Mouse (Mus musculus): ENCODE data around the gene Irf3. TPM values are rescaled to one million over a fixed set of nuclear protein-coding genes. Genes with fewer than 3 reads are reported as not detected.

Gene Irf3
- polyA plus RNA-seq, 1 experiment from 2014 or later = 62.6 TPM

GRCm38 (mm10) chr7:44959874-44960511 lies 37.5 kb upstream of the Irf3 start:
- peaks cover 52% of the 10 kb centered on the region for H3K36me3 ChIP-seq
- WGBS = 90% methylated on average over 10 of the region's 10 CpGs

GRCm38 (mm10) chr7:44960512-44960910 lies 36.9 kb upstream of the Irf3 start:
- no peak for ATAC-seq (replicated peaks)
- 92% methylated on average over 13 of the region's 13 CpGs for WGBS
- Histone ChIP-seq H3K4me1 (no peaks in the 10 kb centered on the region), H3K27me3 (no peaks in the 10 kb centered on the region), H3K4me3 (no peak overlapping the region), H3K27ac (replicated peaks) (no peak overlapping the region), H3K9me3 (no peaks in the 10 kb centered on the region), H3K4me2 (replicated peaks) (no peak overlapping the region), H3K9ac (replicated peaks) (no peak overlapping the region), H3K36me3 (peaks cover 57% of the 10 kb centered on the region)

More at GRCm38 (mm10) chr7:44959874-44960511, 37.5 kb upstream of the Irf3 start:
- H3K9ac ChIP-seq (replicated peaks) = no peak overlapping the region
- no peak overlapping the region for H3K27ac ChIP-seq (replicated peaks)
- H3K4me2 ChIP-seq (replicated peaks) = no peak overlapping the region
- H3K4me3 ChIP-seq = no peak overlapping the region
- ATAC-seq (replicated peaks) = no peak
- no peaks in the 10 kb centered on the region for H3K4me1 ChIP-seq
- no peaks in the 10 kb centered on the region for H3K9me3 ChIP-seq
- H3K27me3 ChIP-seq = no peaks in the 10 kb centered on the region

DNA sequence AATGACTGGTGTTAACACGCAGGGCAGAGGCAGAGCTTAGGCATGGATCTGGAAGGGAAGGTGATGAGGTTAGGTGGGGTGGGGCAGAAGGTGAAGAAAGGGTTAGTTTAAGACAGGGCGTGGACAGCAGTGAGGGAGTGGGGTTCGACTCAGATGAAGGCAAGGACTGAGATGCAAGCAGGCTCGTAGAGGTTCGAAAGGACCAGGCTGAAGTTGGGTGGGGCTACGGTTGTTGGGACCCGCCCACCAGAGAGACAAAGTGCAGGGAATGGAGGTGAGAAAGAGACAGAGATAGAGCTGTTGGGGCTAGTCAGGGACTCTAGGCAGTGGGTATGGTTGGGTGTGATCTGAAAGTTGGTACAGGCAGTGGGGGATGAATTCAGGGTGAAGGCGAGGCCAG lies 35.1 kb upstream of the Irf3 start:
- H3K4me2 ChIP-seq (replicated peaks) = no peak overlapping the region
- ATAC-seq (replicated peaks) = no peak
- no peaks in the 10 kb centered on the region for H3K4me1 ChIP-seq
- peaks cover 73% of the 10 kb centered on the region for H3K36me3 ChIP-seq
- 83% methylated on average over 8 of the region's 8 CpGs for WGBS
- no peaks in the 10 kb centered on the region for H3K27me3 ChIP-seq
- H3K4me3 ChIP-seq = no peak overlapping the region
- H3K27ac ChIP-seq (replicated peaks) = no peak overlapping the region
- no peak overlapping the region for H3K9ac ChIP-seq (replicated peaks)
- H3K9me3 ChIP-seq = no peaks in the 10 kb centered on the region

DNA sequence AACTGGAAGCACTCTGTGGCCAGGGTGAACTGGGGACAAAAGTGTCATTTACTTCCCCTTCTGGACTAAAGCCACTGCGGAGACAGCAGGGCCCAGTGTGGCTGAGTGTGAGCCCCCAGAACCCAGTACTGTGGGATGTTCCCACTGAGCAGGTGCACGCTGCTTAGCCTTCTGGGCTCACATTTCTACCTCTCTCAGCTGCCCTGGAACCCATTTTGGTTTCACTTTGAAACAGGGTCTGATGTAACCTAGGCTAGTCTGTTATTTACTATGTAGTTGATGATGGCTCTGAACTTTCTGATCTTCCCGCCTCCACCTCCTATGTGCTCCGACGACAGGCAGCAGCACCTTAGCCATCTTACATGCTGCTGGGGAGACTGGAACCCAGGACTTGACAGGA lies 34.6 kb upstream of the Irf3 start:
- Histone ChIP-seq H3K4me2 (replicated peaks) (no peak overlapping the region), H3K9ac (replicated peaks) (no peak overlapping the region), H3K4me3 (no peak overlapping the region), H3K9me3 (no peaks in the 10 kb centered on the region), H3K27me3 (no peaks in the 10 kb centered on the region), H3K4me1 (no peaks in the 10 kb centered on the region), H3K36me3 (peaks cover 76% of the 10 kb centered on the region), H3K27ac (replicated peaks) (no peak overlapping the region)
- ATAC-seq (replicated peaks) = no peak
- WGBS = 88% methylated on average over 5 of the region's 5 CpGs

DNA sequence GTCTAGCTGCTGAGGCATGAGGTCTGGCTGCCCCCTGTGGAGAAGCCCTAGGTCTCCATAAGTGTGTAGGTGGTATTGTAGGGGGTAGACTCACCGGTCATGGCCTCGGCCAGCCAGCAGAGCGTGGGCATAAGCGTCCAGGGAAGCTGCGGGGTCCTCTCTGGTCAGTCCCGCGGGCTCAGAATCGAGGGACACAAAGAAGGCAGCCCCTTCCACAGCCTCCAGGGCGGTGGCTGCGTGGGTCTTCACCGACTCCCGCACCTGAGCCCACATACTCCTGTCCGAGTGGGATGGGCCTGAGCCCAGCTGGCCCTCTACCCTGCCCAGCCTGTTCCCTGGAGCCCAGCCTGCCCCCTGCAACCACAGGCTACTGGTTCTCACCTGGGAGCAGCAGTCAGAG lies 32.5 kb upstream of the Irf3 start:
- H3K36me3 ChIP-seq = peaks cover 62% of the 10 kb centered on the region
- 92% methylated on average over 13 of the region's 13 CpGs for WGBS
- H3K4me3 ChIP-seq = no peak overlapping the region
- H3K27me3 ChIP-seq = no peaks in the 10 kb centered on the region
- H3K27ac ChIP-seq (replicated peaks) = no peak overlapping the region
- H3K4me1 ChIP-seq = peaks cover 4% of the 10 kb centered on the region; the same call in 1 of the 2 replicates
- ATAC-seq (replicated peaks) = no peak
- H3K9ac ChIP-seq (replicated peaks) = no peak overlapping the region
- no peak overlapping the region for H3K4me2 ChIP-seq (replicated peaks)
- no peaks in the 10 kb centered on the region for H3K9me3 ChIP-seq

GRCm38 (mm10) chr7:44965975-44966374 lies 31.5 kb upstream of the Irf3 start:
- ATAC-seq (replicated peaks) = no peak
- 86% methylated on average over 7 of the region's 7 CpGs for WGBS
- H3K36me3 ChIP-seq = peaks cover 57% of the 10 kb centered on the region

DNA sequence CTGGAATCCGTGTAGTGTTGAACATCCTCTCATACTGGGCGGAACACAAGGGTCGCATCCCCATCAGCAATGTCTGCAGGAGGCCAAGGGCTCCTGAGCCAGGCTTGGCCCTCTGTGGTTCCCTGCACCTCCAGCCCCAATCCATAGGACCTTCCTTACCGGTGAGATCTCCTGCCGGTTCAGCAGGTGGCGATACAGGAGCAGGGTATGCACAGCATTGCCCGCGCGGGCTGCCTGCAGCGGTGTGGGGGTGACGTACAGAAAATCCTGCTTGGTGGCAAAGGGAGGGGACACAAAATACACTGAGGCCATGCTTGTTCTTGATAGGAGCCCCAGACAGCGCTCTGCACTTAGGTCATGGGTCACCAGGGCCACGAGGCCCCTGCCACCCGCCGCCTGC lies 30.8 kb upstream of the Irf3 start:
- H3K4me2 ChIP-seq (replicated peaks) = no peak overlapping the region
- H3K4me3 ChIP-seq = no peak overlapping the region
- no peaks in the 10 kb centered on the region for H3K9me3 ChIP-seq
- WGBS = 80% methylated on average over 15 of the region's 15 CpGs
- H3K27ac ChIP-seq (replicated peaks) = no peak overlapping the region
- no peak overlapping the region for H3K9ac ChIP-seq (replicated peaks)
- H3K36me3 ChIP-seq = peaks cover 50% of the 10 kb centered on the region
- peaks cover 19% of the 10 kb centered on the region for H3K4me1 ChIP-seq
- ATAC-seq (replicated peaks) = no peak
- no peaks in the 10 kb centered on the region for H3K27me3 ChIP-seq

More at GRCm38 (mm10) chr7:44965975-44966374, 31.5 kb upstream of the Irf3 start:
- Histone ChIP-seq H3K4me2 (replicated peaks) (no peak overlapping the region), H3K27me3 (no peaks in the 10 kb centered on the region), H3K27ac (replicated peaks) (no peak overlapping the region), H3K9ac (replicated peaks) (no peak overlapping the region), H3K4me1 (peaks cover 13% of the 10 kb centered on the region), H3K9me3 (no peaks in the 10 kb centered on the region), H3K4me3 (no peak overlapping the region)

DNA sequence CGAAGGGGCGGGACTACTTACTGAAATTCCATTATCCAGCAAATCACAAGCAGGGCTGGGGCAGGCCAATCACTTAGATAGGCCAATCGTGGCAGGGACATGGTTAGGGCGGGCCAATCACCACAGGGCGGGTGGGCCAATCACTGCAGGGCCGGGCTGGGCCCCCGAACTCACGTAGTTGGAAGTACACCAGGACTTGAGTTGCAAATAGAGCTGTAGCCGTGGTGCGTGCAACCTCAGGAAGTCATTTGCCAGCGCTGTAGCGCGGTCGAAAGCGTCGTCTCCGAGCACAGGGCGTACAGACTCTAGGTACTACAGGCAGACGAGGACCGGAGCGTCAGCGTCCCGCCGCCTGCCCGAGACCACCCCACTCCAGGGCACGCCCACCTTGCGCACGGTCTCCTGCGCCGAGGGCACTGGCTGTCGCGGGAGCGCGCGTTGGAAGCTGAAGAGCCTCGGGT lies 27.2 kb upstream of the Irf3 start:
- H3K9me3 ChIP-seq = no peaks in the 10 kb centered on the region
- under 1% methylated on average over 36 of the region's 36 CpGs for WGBS

GRCm38 (mm10) chr7:44971142-44971541 lies 26.3 kb upstream of the Irf3 start:
- peak overlapping the region; percentile 68 for H3K4me3 ChIP-seq
- H3K9ac ChIP-seq (replicated peaks) = peak overlapping the region; percentile 56
- peaks cover 19% of the 10 kb centered on the region for H3K36me3 ChIP-seq
- no peaks in the 10 kb centered on the region for H3K9me3 ChIP-seq
- WGBS = 67% methylated on average over 7 of the region's 7 CpGs
- ATAC-seq (replicated peaks) = no peak
- H3K27ac ChIP-seq (replicated peaks) = peak overlapping the region; percentile 90
- peaks cover 50% of the 10 kb centered on the region for H3K4me1 ChIP-seq
- H3K4me2 ChIP-seq (replicated peaks) = peak overlapping the region; percentile 95
- H3K27me3 ChIP-seq = no peaks in the 10 kb centered on the region

More for the DNA sequence above, 27.2 kb upstream of the Irf3 start:
- no peaks in the 10 kb centered on the region for H3K27me3 ChIP-seq
- peaks cover 23% of the 10 kb centered on the region for H3K36me3 ChIP-seq
- peak; percentile 96 for ATAC-seq (replicated peaks)
- peaks cover 48% of the 10 kb centered on the region for H3K4me1 ChIP-seq
- H3K4me2 ChIP-seq (replicated peaks) = peak overlapping the region; percentile 95
- H3K9ac ChIP-seq (replicated peaks) = peak overlapping the region; percentile 56
- H3K27ac ChIP-seq (replicated peaks) = peak overlapping the region; percentile 90
- peak overlapping the region; percentile 68 for H3K4me3 ChIP-seq

DNA sequence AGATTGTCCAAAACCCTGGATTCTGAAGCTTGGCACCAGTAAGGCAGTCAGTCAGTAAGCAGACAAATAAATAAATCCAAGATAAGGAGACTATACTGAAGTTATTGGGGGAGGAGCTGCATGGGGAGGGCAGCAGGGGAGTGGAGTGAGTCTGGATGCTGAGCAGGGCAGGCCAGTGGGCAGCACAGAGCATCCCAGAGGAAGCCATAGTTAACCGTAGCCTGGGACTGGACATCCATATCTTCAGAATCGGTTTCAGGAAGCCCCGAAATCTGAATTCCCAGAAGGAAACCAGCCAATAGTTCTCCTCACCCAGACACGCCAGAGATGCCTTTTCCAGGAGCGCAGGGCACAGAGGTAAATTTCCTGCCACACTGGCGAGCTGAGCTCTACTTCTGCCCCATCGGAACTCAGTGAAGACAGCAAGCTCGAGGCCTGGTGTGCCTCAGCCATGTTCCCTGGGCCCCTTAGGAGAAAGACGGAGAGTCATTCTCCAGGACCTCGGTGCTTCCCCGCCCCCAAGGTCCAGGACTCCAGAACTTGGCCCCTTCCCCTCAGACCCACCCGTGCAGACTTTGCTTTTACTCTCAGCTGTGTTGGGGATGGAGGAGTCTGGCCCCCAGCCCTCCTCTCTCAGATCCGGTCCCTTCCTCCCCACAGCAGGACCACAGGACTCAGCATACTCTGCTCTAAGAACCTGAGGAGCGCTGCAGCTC lies 23.9 kb upstream of the Irf3 start:
- peak overlapping the region; percentile 54 for H3K4me3 ChIP-seq
- 28% methylated on average over 14 of the region's 14 CpGs for WGBS
- no peak for ATAC-seq (replicated peaks)
- H3K4me2 ChIP-seq (replicated peaks) = peak overlapping the region; percentile 83
- H3K9ac ChIP-seq (replicated peaks) = peak overlapping the region; percentile 62
- H3K27ac ChIP-seq (replicated peaks) = peak overlapping the region; percentile 96
- H3K9me3 ChIP-seq = no peaks in the 10 kb centered on the region
- H3K4me1 ChIP-seq = peaks cover 50% of the 10 kb centered on the region
- H3K36me3 ChIP-seq = peaks cover 29% of the 10 kb centered on the region
- H3K27me3 ChIP-seq = no peaks in the 10 kb centered on the region

- Histone ChIP-seq H3K4me1 (peaks cover 49% of the 10 kb centered on the region), H3K27me3 (no peaks in the 10 kb centered on the region), H3K9ac (replicated peaks) (peak within 1 kb of the TSS; percentile 62), H3K4me2 (replicated peaks) (peak within 1 kb of the TSS; percentile 83), H3K27ac (replicated peaks) (peak within 1 kb of the TSS; percentile 96), H3K9me3 (no peaks in the 10 kb centered on the region), H3K4me3 (peak within 1 kb of the TSS; percentile 54), H3K36me3 (peaks cover 39% of the 10 kb centered on the region)
- WGBS = 1% methylated on average over 22 of the region's 22 CpGs
- ATAC-seq (replicated peaks) = peak; percentile 49
Observed at GRCm38 (mm10) chr7:44974383-44975116, 22.9 kb upstream of the Irf3 start, which contains the start of gene Cpt1c. Gene Cpt1c (minus strand): TSS chr7:44974851.

- H3K4me2 ChIP-seq (replicated peaks) = peak overlapping the region; percentile 83
- H3K9me3 ChIP-seq = no peaks in the 10 kb centered on the region
- 0 out of 2 replicates have a peak, but pooled peaks have one; percentile 5 for ATAC-seq (replicated peaks)
- no peaks in the 10 kb centered on the region for H3K27me3 ChIP-seq
- H3K9ac ChIP-seq (replicated peaks) = 0 out of 2 replicates have a peak overlapping the region, but pooled peaks have one; percentile 12
- WGBS = 20% methylated on average over 6 of the region's 6 CpGs
- H3K4me1 ChIP-seq = peaks cover 46% of the 10 kb centered on the region
- peak overlapping the region; percentile 54 for H3K4me3 ChIP-seq
- H3K36me3 ChIP-seq = peaks cover 43% of the 10 kb centered on the region
- peak overlapping the region; percentile 96 for H3K27ac ChIP-seq (replicated peaks)
Observed at GRCm38 (mm10) chr7:44975117-44975419, 22.4 kb upstream of the Irf3 start.

Data from forebrain, embryonic 15.5 days (tissue).